Mouse (Mus musculus): ENCODE measurements around the gene Wdr61. TPM values are rescaled to one million over a fixed set of nuclear protein-coding genes. Genes with fewer than 3 reads are reported as not detected.
A peak's percentile ranks its signal among the peaks of the same experiment; 100 is the strongest.

Wdr61 gene
- polyA plus RNA-seq, 1 experiment from 2014 or later, result 148 TPM

GRCm38 (mm10) chr9:54764091-54764490 is 29.8 kb upstream of the Wdr61 start:
- Histone ChIP-seq H3K4me1 (ENCODE audit: control insufficient read depth, insufficient read depth, low read length) (peaks cover 16% of the 10 kb centered on the region), H3K36me3 (ENCODE audit: control insufficient read depth, insufficient read depth, low read length) (no peaks in the 10 kb centered on the region), H3K9me3 (ENCODE audit: control insufficient read depth, low read length) (no peaks in the 10 kb centered on the region), H3K9ac (ENCODE audit: low read depth, low read length) (no peak overlapping the region), H3K4me2 (ENCODE audit: low read depth, low read length) (no peak overlapping the region), H3K27ac (ENCODE audit: low read length) (no peak overlapping the region), H3K4me3 (ENCODE audit: low read length) (peak overlapping the region; percentile 43; the same call in 1 of the 2 replicates), H3K27me3 (replicated peaks; ENCODE audit: control insufficient read depth, insufficient read depth, low read length) (peaks cover 50% of the 10 kb centered on the region)
- WGBS, result 27% methylated on average over 12 of the region's 12 CpGs
- no peak for ATAC-seq

- ATAC-seq, result no peak
Observed at GRCm38 (mm10) chr9:54759592-54759991, 25.3 kb upstream of the Wdr61 start.

GRCm38 (mm10) chr9:54752944-54753295 is 18.6 kb upstream of the Wdr61 start:
- Histone ChIP-seq H3K27ac (ENCODE audit: low read length) (no peak overlapping the region), H3K4me3 (ENCODE audit: low read length) (no peak overlapping the region), H3K36me3 (ENCODE audit: control insufficient read depth, insufficient read depth, low read length) (no peaks in the 10 kb centered on the region), H3K4me1 (ENCODE audit: control insufficient read depth, insufficient read depth, low read length) (no peaks in the 10 kb centered on the region), H3K4me2 (ENCODE audit: low read depth, low read length) (no peak overlapping the region), H3K9me3 (ENCODE audit: control insufficient read depth, low read length) (no peaks in the 10 kb centered on the region), H3K9ac (ENCODE audit: low read depth, low read length) (no peak overlapping the region), H3K27me3 (replicated peaks; ENCODE audit: control insufficient read depth, insufficient read depth, low read length) (no peaks in the 10 kb centered on the region)
- 40% methylated on average over 11 of the region's 11 CpGs for WGBS
- no peak for ATAC-seq

More at GRCm38 (mm10) chr9:54759592-54759991, 25.3 kb upstream of the Wdr61 start:
- Histone ChIP-seq H3K36me3 (ENCODE audit: control insufficient read depth, insufficient read depth, low read length) (no peaks in the 10 kb centered on the region), H3K9me3 (ENCODE audit: control insufficient read depth, low read length) (no peaks in the 10 kb centered on the region), H3K4me2 (ENCODE audit: low read depth, low read length) (no peak overlapping the region), H3K27ac (ENCODE audit: low read length) (no peak overlapping the region), H3K27me3 (replicated peaks; ENCODE audit: control insufficient read depth, insufficient read depth, low read length) (peaks cover 25% of the 10 kb centered on the region), H3K4me1 (ENCODE audit: control insufficient read depth, insufficient read depth, low read length) (peaks cover 2% of the 10 kb centered on the region; the same call in 1 of the 2 replicates), H3K4me3 (ENCODE audit: low read length) (no peak overlapping the region), H3K9ac (ENCODE audit: low read depth, low read length) (no peak overlapping the region)
- 37% methylated on average over 6 of the region's 6 CpGs for WGBS

DNA sequence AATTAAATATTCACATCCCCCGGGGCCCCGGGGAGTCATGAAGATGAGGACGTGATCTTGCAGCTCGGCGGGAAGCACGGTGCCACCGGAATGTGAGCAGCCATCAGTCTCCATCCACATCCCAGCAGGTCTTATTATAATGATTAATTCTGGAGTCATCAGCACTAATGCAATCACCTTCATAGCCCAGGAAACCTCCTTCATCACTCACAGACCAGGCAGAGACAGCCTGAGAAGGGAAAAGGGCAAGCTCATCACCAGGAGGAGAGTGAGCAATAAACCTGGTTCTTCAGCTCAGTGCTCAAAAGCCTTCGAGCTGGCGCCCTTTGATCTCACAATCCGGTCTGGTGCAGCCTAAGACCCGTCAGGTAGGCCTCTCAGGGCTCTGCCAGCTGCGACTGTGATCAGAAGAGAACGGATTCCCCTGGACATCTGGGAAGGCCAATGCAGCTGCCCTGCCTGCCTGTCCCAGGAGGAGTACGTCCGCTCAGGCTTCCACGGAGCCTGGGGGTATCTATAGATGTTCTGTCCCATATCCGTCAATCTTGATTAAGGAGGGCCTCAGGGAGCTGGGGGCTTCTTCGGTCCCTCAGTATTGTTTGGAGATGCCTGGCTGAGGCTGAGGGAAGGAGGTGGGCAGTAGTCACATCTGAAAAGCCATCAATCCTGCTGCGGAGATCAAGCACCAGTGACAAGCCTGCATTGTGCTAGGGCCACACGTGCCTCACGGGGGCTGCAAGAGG is 18.1 kb upstream of the Wdr61 start:
- H3K27ac ChIP-seq (ENCODE audit: low read length), result no peak overlapping the region
- WGBS, result 30% methylated on average over 21 of the region's 21 CpGs
- no peak overlapping the region for H3K4me3 ChIP-seq (ENCODE audit: low read length)
- no peak overlapping the region for H3K4me2 ChIP-seq (ENCODE audit: low read depth, low read length)
- H3K27me3 ChIP-seq (replicated peaks; ENCODE audit: control insufficient read depth, insufficient read depth, low read length), result no peaks in the 10 kb centered on the region
- no peak overlapping the region for H3K9ac ChIP-seq (ENCODE audit: low read depth, low read length)
- no peaks in the 10 kb centered on the region for H3K9me3 ChIP-seq (ENCODE audit: control insufficient read depth, low read length)
- no peaks in the 10 kb centered on the region for H3K36me3 ChIP-seq (ENCODE audit: control insufficient read depth, insufficient read depth, low read length)
- peak; percentile 71 for ATAC-seq
- H3K4me1 ChIP-seq (ENCODE audit: control insufficient read depth, insufficient read depth, low read length), result no peaks in the 10 kb centered on the region

- Histone ChIP-seq H3K4me2 (ENCODE audit: low read depth, low read length) (no peak overlapping the region), H3K4me3 (ENCODE audit: low read length) (no peak overlapping the region), H3K27me3 (replicated peaks; ENCODE audit: control insufficient read depth, insufficient read depth, low read length) (no peaks in the 10 kb centered on the region; the same call in 1 of the 2 replicates), H3K9ac (ENCODE audit: low read depth, low read length) (no peak overlapping the region), H3K27ac (ENCODE audit: low read length) (no peak overlapping the region), H3K36me3 (ENCODE audit: control insufficient read depth, insufficient read depth, low read length) (no peaks in the 10 kb centered on the region), H3K9me3 (ENCODE audit: control insufficient read depth, low read length) (no peaks in the 10 kb centered on the region), H3K4me1 (ENCODE audit: control insufficient read depth, insufficient read depth, low read length) (no peaks in the 10 kb centered on the region)
- 83% methylated on average over 2 of the region's 2 CpGs for WGBS
- no peak for ATAC-seq
Observed at GRCm38 (mm10) chr9:54751684-54752083, 17.4 kb upstream of the Wdr61 start.

DNA sequence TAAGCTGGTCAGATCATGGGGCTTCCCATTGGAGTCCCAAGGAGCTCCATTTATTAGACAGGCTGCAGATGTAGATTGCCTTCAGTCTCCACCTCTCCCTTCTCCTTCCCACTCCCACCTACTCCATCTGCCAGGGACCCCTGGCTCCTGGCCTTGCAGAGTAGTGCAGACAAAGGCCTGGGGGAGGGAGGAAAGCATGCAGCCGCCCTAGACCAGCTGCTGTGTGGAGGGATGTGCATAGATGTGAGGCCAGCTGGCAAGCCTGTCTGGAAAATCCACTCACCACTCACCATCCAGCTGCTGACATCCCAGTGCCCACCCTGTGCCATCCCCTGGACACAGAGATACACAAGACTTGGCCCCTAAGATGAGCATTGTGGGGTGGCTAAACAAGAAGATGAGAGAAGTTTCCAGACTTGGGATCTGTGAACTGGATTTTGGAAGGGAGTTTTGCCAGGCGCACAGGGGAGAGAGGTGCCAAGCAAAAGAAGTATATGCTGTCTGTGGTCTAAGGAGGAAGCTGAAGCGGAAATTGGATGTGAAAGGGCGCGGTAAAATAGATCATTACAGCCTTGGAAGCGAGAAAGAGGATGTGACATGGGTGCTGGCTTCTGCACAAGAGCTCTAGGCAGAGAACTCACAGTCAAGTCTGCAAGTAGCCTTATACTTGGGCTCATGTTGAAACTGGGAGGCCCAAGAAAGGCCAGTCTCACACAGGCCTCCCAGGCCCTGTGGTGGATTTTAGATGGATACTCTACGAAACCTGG is 16.1 kb upstream of the Wdr61 start:
- WGBS, result 83% methylated on average over 7 of the region's 7 CpGs
- no peak overlapping the region for H3K4me3 ChIP-seq (ENCODE audit: low read length)
- ATAC-seq, result no peak
- no peaks in the 10 kb centered on the region for H3K9me3 ChIP-seq (ENCODE audit: control insufficient read depth, low read length)
- H3K4me2 ChIP-seq (ENCODE audit: low read depth, low read length), result no peak overlapping the region
- H3K36me3 ChIP-seq (ENCODE audit: control insufficient read depth, insufficient read depth, low read length), result no peaks in the 10 kb centered on the region
- no peaks in the 10 kb centered on the region for H3K4me1 ChIP-seq (ENCODE audit: control insufficient read depth, insufficient read depth, low read length)
- H3K9ac ChIP-seq (ENCODE audit: low read depth, low read length), result no peak overlapping the region
- H3K27me3 ChIP-seq (replicated peaks; ENCODE audit: control insufficient read depth, insufficient read depth, low read length), result no peaks in the 10 kb centered on the region; the same call in 1 of the 2 replicates
- no peak overlapping the region for H3K27ac ChIP-seq (ENCODE audit: low read length)

DNA sequence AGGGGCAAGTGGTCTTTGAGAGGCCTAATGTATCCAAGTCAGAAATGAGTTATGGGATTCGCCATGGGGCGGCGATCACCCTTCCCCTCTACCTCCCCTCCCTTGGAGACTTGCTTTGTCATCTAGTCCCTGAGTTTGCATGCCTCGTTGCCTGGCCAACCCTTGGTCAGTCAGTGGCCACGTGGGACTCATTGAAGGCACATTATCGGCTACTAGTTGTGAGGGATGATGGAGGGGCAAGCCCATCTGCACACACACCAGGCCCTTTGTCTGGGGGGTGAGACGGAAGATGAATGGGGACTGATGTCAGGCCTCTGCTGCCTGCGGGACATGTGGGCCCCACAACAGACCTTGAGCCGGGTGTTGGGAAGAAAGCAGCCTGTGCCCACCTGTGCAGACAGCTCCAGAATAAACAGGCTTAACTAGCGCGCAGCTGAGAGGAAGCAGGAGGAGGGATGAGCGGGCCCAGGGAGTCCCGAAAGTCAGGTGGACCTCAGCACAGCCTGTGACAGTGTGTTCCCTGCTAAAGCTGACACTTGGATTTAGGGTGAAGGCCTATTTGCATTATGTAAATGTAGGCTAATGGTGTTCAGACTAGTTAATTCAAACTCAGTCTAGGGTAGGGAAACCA is 11.5 kb upstream of the Wdr61 start:
- no peak overlapping the region for H3K4me2 ChIP-seq (ENCODE audit: low read depth, low read length)
- H3K27me3 ChIP-seq (replicated peaks; ENCODE audit: control insufficient read depth, insufficient read depth, low read length), result no peaks in the 10 kb centered on the region; the same call in 1 of the 2 replicates
- no peaks in the 10 kb centered on the region for H3K4me1 ChIP-seq (ENCODE audit: control insufficient read depth, insufficient read depth, low read length)
- H3K9ac ChIP-seq (ENCODE audit: low read depth, low read length), result no peak overlapping the region
- no peaks in the 10 kb centered on the region for H3K9me3 ChIP-seq (ENCODE audit: control insufficient read depth, low read length)
- 48% methylated on average over 13 of the region's 13 CpGs for WGBS
- ATAC-seq, result peak; percentile 48; the same call in 1 of the 2 replicates
- no peak overlapping the region for H3K27ac ChIP-seq (ENCODE audit: low read length)
- no peak overlapping the region for H3K4me3 ChIP-seq (ENCODE audit: low read length)
- H3K36me3 ChIP-seq (ENCODE audit: control insufficient read depth, insufficient read depth, low read length), result no peaks in the 10 kb centered on the region

- H3K9ac ChIP-seq (ENCODE audit: low read depth, low read length), result no peak overlapping the region
- H3K4me2 ChIP-seq (ENCODE audit: low read depth, low read length), result no peak overlapping the region
- H3K4me3 ChIP-seq (ENCODE audit: low read length), result no peak overlapping the region
- ATAC-seq, result no peak
- no peaks in the 10 kb centered on the region for H3K4me1 ChIP-seq (ENCODE audit: control insufficient read depth, insufficient read depth, low read length)
- no peaks in the 10 kb centered on the region; the same call in 1 of the 2 replicates for H3K27me3 ChIP-seq (replicated peaks; ENCODE audit: control insufficient read depth, insufficient read depth, low read length)
- WGBS, result 81% methylated on average over 4 of the region's 4 CpGs
- no peaks in the 10 kb centered on the region for H3K36me3 ChIP-seq (ENCODE audit: control insufficient read depth, insufficient read depth, low read length)
- H3K9me3 ChIP-seq (ENCODE audit: control insufficient read depth, low read length), result no peaks in the 10 kb centered on the region
- H3K27ac ChIP-seq (ENCODE audit: low read length), result no peak overlapping the region
Observed at GRCm38 (mm10) chr9:54743891-54744290, 9.6 kb upstream of the Wdr61 start.

DNA sequence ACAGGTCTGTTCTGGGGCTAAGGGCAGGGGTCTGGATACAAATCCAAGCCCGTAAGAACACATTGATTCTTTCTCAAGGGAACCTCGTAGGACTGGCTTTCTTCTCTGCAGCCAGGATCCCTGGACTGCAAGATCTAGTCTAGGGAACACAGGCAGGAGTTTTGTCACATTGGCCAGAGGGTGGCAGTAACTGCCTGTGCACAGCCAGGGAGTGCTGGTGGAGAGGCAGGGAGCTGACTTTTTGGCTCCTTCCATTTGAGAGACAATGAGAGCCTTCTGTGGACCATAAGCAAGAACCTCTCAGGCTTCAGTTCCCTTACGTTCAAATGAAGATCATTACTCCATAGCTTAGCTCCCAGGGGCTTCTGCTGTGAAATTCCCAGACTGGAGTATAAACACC is 4.1 kb upstream of the Wdr61 start:
- no peak for ATAC-seq
- no peaks in the 10 kb centered on the region for H3K9me3 ChIP-seq (ENCODE audit: control insufficient read depth, low read length)
- 36% methylated on average over 3 of the region's 3 CpGs for WGBS

More for the DNA sequence above, 4.1 kb upstream of the Wdr61 start:
- no peak overlapping the region for H3K9ac ChIP-seq (ENCODE audit: low read depth, low read length)
- no peak overlapping the region for H3K27ac ChIP-seq (ENCODE audit: low read length)
- no peaks in the 10 kb centered on the region for H3K36me3 ChIP-seq (ENCODE audit: control insufficient read depth, insufficient read depth, low read length)
- H3K4me1 ChIP-seq (ENCODE audit: control insufficient read depth, insufficient read depth, low read length), result 0 out of 2 replicates have a peak, but pooled peaks cover 3% of the 10 kb centered on the region
- H3K4me3 ChIP-seq (ENCODE audit: low read length), result no peak overlapping the region
- no peaks in the 10 kb centered on the region for H3K27me3 ChIP-seq (replicated peaks; ENCODE audit: control insufficient read depth, insufficient read depth, low read length)
- no peak overlapping the region for H3K4me2 ChIP-seq (ENCODE audit: low read depth, low read length)

All from intestine, embryonic 16.5 days (tissue).